Mouse (Mus musculus): ENCODE measurements around the gene Tmub1. TPM values are rescaled to one million over a fixed set of nuclear protein-coding genes. Genes with fewer than 3 reads are reported as not detected.

The Tmub1 gene
- polyA plus RNA-seq (2021; fragmentation: Nextera tagmentation): 35.2 and 37.2 TPM in 2 replicates
- long read RNA-seq, experiment 1, transcript Tmub1-201 (3 exons, 1,333 nt): major isoform, 54 of 60 reads
- long read RNA-seq, experiment 1, partial matches to known transcripts: 2 of 60 reads
- long read RNA-seq, experiment 1, other reads (novel, unspliced or antisense): 4 of 60 reads
- long read RNA-seq, experiment 2, transcript Tmub1-201 (3 exons, 1,333 nt): major isoform, 37 of 47 reads
- long read RNA-seq, experiment 2, partial matches to known transcripts: 5 of 47 reads
- long read RNA-seq, experiment 2, other reads (novel, unspliced or antisense): 5 of 47 reads

GRCm38 (mm10) chr5:24447624-24448298 lies at the start of gene Tmub1:
Tmub1 (minus strand) TSS chr5:24447854.

GRCm38 (mm10) chr5:24452030-24452690 lies 4.5 kb upstream of the Tmub1 start, which contains the start of gene Agap3:
Agap3 (plus strand) TSS chr5:24452177.

GRCm38 (mm10) chr5:24444746-24445427 lies 2.8 kb downstream of the Tmub1 start, which contains the start of gene Fastk:
Fastk (minus strand) TSS chr5:24445287.

GRCm38 (mm10) chr5:24423129-24424003 lies 24.3 kb downstream of the Tmub1 start, which contains the start of the genes Cdk5 and Slc4a2:
Cdk5 (minus strand) TSS chr5:24423530.
Slc4a2 (plus strand) TSS chr5:24423837.

GRCm38 (mm10) chr5:24413042-24413693 lies 34.5 kb downstream of the Tmub1 start, which contains the start of gene Asic3:
Asic3 (plus strand) TSS chr5:24413392.

Other genes with a start within 250 kb of the Tmub1 start
- 4.9 and 5.1 TPM in 2 replicates for gene Kcnh2, start 96.2 kb downstream of the Tmub1 start, polyA plus RNA-seq (2021; fragmentation: Nextera tagmentation)
- 1.5 and 3.2 TPM in 2 replicates for gene Nos3, start 83.0 kb downstream of the Tmub1 start, polyA plus RNA-seq (2021; fragmentation: Nextera tagmentation)
- gene Atg9b, start 55.7 kb downstream of the Tmub1 start, polyA plus RNA-seq (2021; fragmentation: Nextera tagmentation): 1.5 and 4.8 TPM in 2 replicates
- 35.4 and 46.1 TPM in 2 replicates for gene Abcb8, start 54.2 kb downstream of the Tmub1 start, polyA plus RNA-seq (2021; fragmentation: Nextera tagmentation)
- gene Asic3, start 34.5 kb downstream of the Tmub1 start, polyA plus RNA-seq (2021; fragmentation: Nextera tagmentation): not detected in 2 replicates
- 125 and 165 TPM in 2 replicates for gene Cdk5, start 24.3 kb downstream of the Tmub1 start, polyA plus RNA-seq (2021; fragmentation: Nextera tagmentation)
- gene Slc4a2, start 24.0 kb downstream of the Tmub1 start, polyA plus RNA-seq (2021; fragmentation: Nextera tagmentation): 9.5 and 9.9 TPM in 2 replicates
- 144 and 180 TPM in 2 replicates for gene Fastk, start 2.6 kb downstream of the Tmub1 start, polyA plus RNA-seq (2021; fragmentation: Nextera tagmentation)
- gene Agap3, start 4.3 kb upstream of the Tmub1 start, polyA plus RNA-seq (2021; fragmentation: Nextera tagmentation): 59.0 and 78.2 TPM in 2 replicates
- 0.05 and 0.07 TPM in 2 replicates for gene Gbx1, start 79.3 kb upstream of the Tmub1 start, polyA plus RNA-seq (2021; fragmentation: Nextera tagmentation)
- gene Asb10, start 93.1 kb upstream of the Tmub1 start, polyA plus RNA-seq (2021; fragmentation: Nextera tagmentation): 0.51 and 0.61 TPM in 2 replicates
- gene 4931409K22Rik, start 109.0 kb upstream of the Tmub1 start, polyA plus RNA-seq (2021; fragmentation: Nextera tagmentation): not detected in 2 replicates
- 65.0 and 76.5 TPM in 2 replicates for gene Abcf2, start 129.6 kb upstream of the Tmub1 start, polyA plus RNA-seq (2021; fragmentation: Nextera tagmentation)
- 15.5 and 16.0 TPM in 2 replicates for gene Chpf2, start 138.9 kb upstream of the Tmub1 start, polyA plus RNA-seq (2021; fragmentation: Nextera tagmentation)
- 10.4 and 78.3 TPM in 2 replicates for gene Smarcd3, start 176.6 kb upstream of the Tmub1 start, polyA plus RNA-seq (2021; fragmentation: Nextera tagmentation)
- 27.5 and 36.6 TPM in 2 replicates for gene Nub1, start 237.7 kb upstream of the Tmub1 start, polyA plus RNA-seq (2021; fragmentation: Nextera tagmentation)

Data from left cerebral cortex, adult 6 months (tissue).